Mouse (Mus musculus): ENCODE results near the gene Chrm3. TPM values are rescaled to one million over a fixed set of nuclear protein-coding genes. Genes with fewer than 3 reads are reported as not detected.

Chrm3 gene
- polyA plus RNA-seq, 1 experiment from 2014 or later, result 3.2 TPM

GRCm38 (mm10) chr13:9912697-9913096 lies 447.9 kb downstream of the Chrm3 start:
- H3K9ac ChIP-seq (ENCODE audit: low read length), result no peak overlapping the region
- 89% methylated on average over 4 of the region's 4 CpGs for WGBS

GRCm38 (mm10) chr13:9908707-9909106 lies 451.9 kb downstream of the Chrm3 start:
- H3K9me3 ChIP-seq (replicated peaks; ENCODE audit: control insufficient read depth, low read length), result no peaks in the 10 kb centered on the region
- ATAC-seq (ENCODE audit: insufficient read depth, low FRiP score), result no peak
- 71% methylated on average over 2 of the region's 2 CpGs for whole genome bisulfite sequencing

More at GRCm38 (mm10) chr13:9912697-9913096, 447.9 kb downstream of the Chrm3 start:
- Histone ChIP-seq H3K4me2 (ENCODE audit: low read depth, low read length) (no peak overlapping the region), H3K4me3 (replicated peaks; ENCODE audit: low read length) (no peak overlapping the region), H3K36me3 (ENCODE audit: control insufficient read depth, insufficient read depth, low read length) (no peaks in the 10 kb centered on the region), H3K9me3 (replicated peaks; ENCODE audit: control insufficient read depth, low read length) (no peaks in the 10 kb centered on the region), H3K4me1 (ENCODE audit: control insufficient read depth, insufficient read depth, low read length) (no peaks in the 10 kb centered on the region), H3K27ac (ENCODE audit: low read length) (no peak overlapping the region), H3K27me3 (ENCODE audit: control insufficient read depth, insufficient read depth, low read length) (no peaks in the 10 kb centered on the region)
- no peak for ATAC-seq (ENCODE audit: insufficient read depth, low FRiP score)

GRCm38 (mm10) chr13:9907202-9907601 lies 453.4 kb downstream of the Chrm3 start:
- H3K27me3 ChIP-seq (ENCODE audit: control insufficient read depth, insufficient read depth, low read length), result no peaks in the 10 kb centered on the region
- H3K4me1 ChIP-seq (ENCODE audit: control insufficient read depth, insufficient read depth, low read length), result no peaks in the 10 kb centered on the region
- H3K36me3 ChIP-seq (ENCODE audit: control insufficient read depth, insufficient read depth, low read length), result no peaks in the 10 kb centered on the region
- no peak overlapping the region for H3K27ac ChIP-seq (ENCODE audit: low read length)
- WGBS, result 58% methylated on average over 3 of the region's 3 CpGs
- ATAC-seq (ENCODE audit: insufficient read depth, low FRiP score), result no peak
- no peak overlapping the region for H3K9ac ChIP-seq (ENCODE audit: low read length)
- no peak overlapping the region for H3K4me2 ChIP-seq (ENCODE audit: low read depth, low read length)
- no peaks in the 10 kb centered on the region for H3K9me3 ChIP-seq (replicated peaks; ENCODE audit: control insufficient read depth, low read length)
- no peak overlapping the region for H3K4me3 ChIP-seq (replicated peaks; ENCODE audit: low read length)

More at GRCm38 (mm10) chr13:9908707-9909106, 451.9 kb downstream of the Chrm3 start:
- H3K27ac ChIP-seq (ENCODE audit: low read length), result no peak overlapping the region
- no peaks in the 10 kb centered on the region for H3K36me3 ChIP-seq (ENCODE audit: control insufficient read depth, insufficient read depth, low read length)
- no peaks in the 10 kb centered on the region for H3K4me1 ChIP-seq (ENCODE audit: control insufficient read depth, insufficient read depth, low read length)
- no peaks in the 10 kb centered on the region for H3K27me3 ChIP-seq (ENCODE audit: control insufficient read depth, insufficient read depth, low read length)
- no peak overlapping the region for H3K4me2 ChIP-seq (ENCODE audit: low read depth, low read length)
- no peak overlapping the region for H3K9ac ChIP-seq (ENCODE audit: low read length)
- H3K4me3 ChIP-seq (replicated peaks; ENCODE audit: low read length), result no peak overlapping the region

- Histone ChIP-seq H3K4me2 (ENCODE audit: low read depth, low read length) (no peak overlapping the region), H3K36me3 (ENCODE audit: control insufficient read depth, insufficient read depth, low read length) (no peaks in the 10 kb centered on the region), H3K27me3 (ENCODE audit: control insufficient read depth, insufficient read depth, low read length) (no peaks in the 10 kb centered on the region), H3K4me3 (replicated peaks; ENCODE audit: low read length) (no peak overlapping the region), H3K9me3 (replicated peaks; ENCODE audit: control insufficient read depth, low read length) (no peaks in the 10 kb centered on the region), H3K27ac (ENCODE audit: low read length) (no peak overlapping the region), H3K4me1 (ENCODE audit: control insufficient read depth, insufficient read depth, low read length) (no peaks in the 10 kb centered on the region), H3K9ac (ENCODE audit: low read length) (no peak overlapping the region)
- no peak for ATAC-seq (ENCODE audit: insufficient read depth, low FRiP score)
Measured at GRCm38 (mm10) chr13:9904455-9904854, 456.2 kb downstream of the Chrm3 start.

- no peaks in the 10 kb centered on the region for H3K9me3 ChIP-seq (replicated peaks; ENCODE audit: control insufficient read depth, low read length)
- H3K27me3 ChIP-seq (ENCODE audit: control insufficient read depth, insufficient read depth, low read length), result no peaks in the 10 kb centered on the region
- H3K27ac ChIP-seq (ENCODE audit: low read length), result no peak overlapping the region
- 75% methylated on average over 5 of the region's 5 CpGs for WGBS
- no peaks in the 10 kb centered on the region for H3K36me3 ChIP-seq (ENCODE audit: control insufficient read depth, insufficient read depth, low read length)
- H3K4me2 ChIP-seq (ENCODE audit: low read depth, low read length), result no peak overlapping the region
- H3K4me3 ChIP-seq (replicated peaks; ENCODE audit: low read length), result no peak overlapping the region
- H3K4me1 ChIP-seq (ENCODE audit: control insufficient read depth, insufficient read depth, low read length), result no peaks in the 10 kb centered on the region
- H3K9ac ChIP-seq (ENCODE audit: low read length), result no peak overlapping the region
- ATAC-seq (ENCODE audit: insufficient read depth, low FRiP score), result no peak
Measured at GRCm38 (mm10) chr13:9900653-9901385, 459.8 kb downstream of the Chrm3 start.

- no peaks in the 10 kb centered on the region for H3K9me3 ChIP-seq (replicated peaks; ENCODE audit: control insufficient read depth, low read length)
- ATAC-seq (ENCODE audit: insufficient read depth, low FRiP score), result no peak
- no peak overlapping the region for H3K4me2 ChIP-seq (ENCODE audit: low read depth, low read length)
- no peaks in the 10 kb centered on the region for H3K36me3 ChIP-seq (ENCODE audit: control insufficient read depth, insufficient read depth, low read length)
- no peak overlapping the region for H3K27ac ChIP-seq (ENCODE audit: low read length)
- no peaks in the 10 kb centered on the region for H3K4me1 ChIP-seq (ENCODE audit: control insufficient read depth, insufficient read depth, low read length)
- no peak overlapping the region for H3K4me3 ChIP-seq (replicated peaks; ENCODE audit: low read length)
- no peak overlapping the region for H3K9ac ChIP-seq (ENCODE audit: low read length)
- WGBS, result 81% methylated on average over 3 of the region's 3 CpGs
- no peaks in the 10 kb centered on the region for H3K27me3 ChIP-seq (ENCODE audit: control insufficient read depth, insufficient read depth, low read length)
Measured at GRCm38 (mm10) chr13:9898664-9899369, 461.8 kb downstream of the Chrm3 start.

GRCm38 (mm10) chr13:9897231-9897630 lies 463.4 kb downstream of the Chrm3 start:
- Histone ChIP-seq H3K4me2 (ENCODE audit: low read depth, low read length) (no peak overlapping the region), H3K4me3 (replicated peaks; ENCODE audit: low read length) (no peak overlapping the region), H3K9ac (ENCODE audit: low read length) (no peak overlapping the region), H3K9me3 (replicated peaks; ENCODE audit: control insufficient read depth, low read length) (no peaks in the 10 kb centered on the region), H3K4me1 (ENCODE audit: control insufficient read depth, insufficient read depth, low read length) (no peaks in the 10 kb centered on the region), H3K36me3 (ENCODE audit: control insufficient read depth, insufficient read depth, low read length) (no peaks in the 10 kb centered on the region), H3K27ac (ENCODE audit: low read length) (no peak overlapping the region), H3K27me3 (ENCODE audit: control insufficient read depth, insufficient read depth, low read length) (no peaks in the 10 kb centered on the region)
- ATAC-seq (ENCODE audit: insufficient read depth, low FRiP score), result no peak
- 33% methylated on average over 1 of the region's 1 CpGs for WGBS

GRCm38 (mm10) chr13:9895045-9895625 lies 465.5 kb downstream of the Chrm3 start:
- no peaks in the 10 kb centered on the region for H3K4me1 ChIP-seq (ENCODE audit: control insufficient read depth, insufficient read depth, low read length)
- no peaks in the 10 kb centered on the region for H3K27me3 ChIP-seq (ENCODE audit: control insufficient read depth, insufficient read depth, low read length)
- no peaks in the 10 kb centered on the region for H3K36me3 ChIP-seq (ENCODE audit: control insufficient read depth, insufficient read depth, low read length)
- 77% methylated on average over 11 of the region's 11 CpGs for WGBS
- no peak for ATAC-seq (ENCODE audit: insufficient read depth, low FRiP score)
- H3K9ac ChIP-seq (ENCODE audit: low read length), result no peak overlapping the region
- no peaks in the 10 kb centered on the region for H3K9me3 ChIP-seq (replicated peaks; ENCODE audit: control insufficient read depth, low read length)
- no peak overlapping the region for H3K4me3 ChIP-seq (replicated peaks; ENCODE audit: low read length)
- H3K4me2 ChIP-seq (ENCODE audit: low read depth, low read length), result no peak overlapping the region
- H3K27ac ChIP-seq (ENCODE audit: low read length), result no peak overlapping the region

- Histone ChIP-seq H3K27me3 (ENCODE audit: control insufficient read depth, insufficient read depth, low read length) (no peaks in the 10 kb centered on the region), H3K27ac (ENCODE audit: low read length) (no peak overlapping the region), H3K9me3 (replicated peaks; ENCODE audit: control insufficient read depth, low read length) (no peaks in the 10 kb centered on the region), H3K36me3 (ENCODE audit: control insufficient read depth, insufficient read depth, low read length) (no peaks in the 10 kb centered on the region), H3K4me2 (ENCODE audit: low read depth, low read length) (no peak overlapping the region), H3K4me1 (ENCODE audit: control insufficient read depth, insufficient read depth, low read length) (no peaks in the 10 kb centered on the region), H3K4me3 (replicated peaks; ENCODE audit: low read length) (no peak overlapping the region), H3K9ac (ENCODE audit: low read length) (no peak overlapping the region)
- WGBS, result 63% methylated on average over 1 of the region's 1 CpGs
- ATAC-seq (ENCODE audit: insufficient read depth, low FRiP score), result no peak
Measured at GRCm38 (mm10) chr13:9891088-9891487, 469.6 kb downstream of the Chrm3 start.
